Mouse (Mus musculus) lung, postnatal 0 days (tissue): ENCODE measurements around the gene Jade2. TPM values are rescaled to one million over a fixed set of nuclear protein-coding genes. Genes with fewer than 3 reads are reported as not detected.
A peak's percentile ranks its signal among the peaks of the same experiment; 100 is the strongest.

ENCODE experiments used
- ATAC-seq: fragments of 200-750 bp; cut with Nextera tagmentation; 2 replicates; pipeline ENCODE4 v1.8.0; 2017; ENCODE audit warnings: moderate library complexity
- DNase-seq: peaks from one replicate; pipeline ENCODE4 v3.0.0-alpha.2; 2016; ENCODE audit warnings: low spot score
- H3K27ac ChIP-seq: fragments of 300-500 bp; sonication (generic); 2 replicates; pipeline ENCODE4 v1.5.1; 2014; ENCODE audit warnings: antibody characterized with exemption, mild to moderate bottlenecking, low read length, mixed read lengths
- H3K27me3 ChIP-seq: fragments of 300-500 bp; sonication (generic); replicated peaks from 2 replicates; pipeline ENCODE4 v1.6.1; 2014; ENCODE audit warnings: low read length, mixed read lengths; ENCODE audit not compliant: insufficient read depth
- H3K36me3 ChIP-seq: fragments of 300-500 bp; sonication (generic); 2 replicates; pipeline ENCODE4 v1.6.1; 2014; ENCODE audit warnings: low read length, mixed read lengths; ENCODE audit not compliant: insufficient read depth
- H3K4me1 ChIP-seq: fragments of 300-500 bp; sonication (generic); 2 replicates; pipeline ENCODE4 v1.6.1; 2014; ENCODE audit warnings: antibody characterized with exemption, low read depth, low read length, mixed read lengths; ENCODE audit not compliant: insufficient read depth
- H3K4me2 ChIP-seq: fragments of 300-500 bp; sonication (generic); replicated peaks from 2 replicates; pipeline ENCODE4 v1.6.1; 2014; ENCODE audit warnings: low read depth, mild to moderate bottlenecking, low read length, moderate library complexity, mixed read lengths
- H3K4me3 ChIP-seq: fragments of 300-500 bp; sonication (generic); 2 replicates; pipeline ENCODE4 v1.5.1; 2014; ENCODE audit warnings: low read depth, low read length
- H3K9ac ChIP-seq: fragments of 300-500 bp; sonication (generic); replicated peaks from 2 replicates; pipeline ENCODE4 v1.6.1; 2014; ENCODE audit warnings: low read depth, mild to moderate bottlenecking
- H3K9me3 ChIP-seq: fragments of 300-500 bp; sonication (generic); 2 replicates; pipeline ENCODE4 v1.6.1; 2016; ENCODE audit warnings: low read length, mixed read lengths
- CTCF ChIP-seq: IDR thresholded peaks from 2 replicates; pipeline ENCODE4 v1.5.1; 2016; ENCODE audit warnings: antibody characterized with exemption, mild to moderate bottlenecking
- EP300 ChIP-seq: IDR thresholded peaks from 2 replicates; pipeline ENCODE4 v1.6.1; 2016; ENCODE audit warnings: antibody characterized with exemption, mild to moderate bottlenecking, control low read depth
- WGBS: fragments of 180-500 bp; shearing (Covaris S2); extraction: QIAGEN DNeasy Blood & Tissue Kit; methylation state at CpG from one replicate; pipeline ENCODE4 v1.1.7; 2014; 5-methylcytosine and 5-hydroxymethylcytosine counted together
- polyA plus RNA-seq: library from polyadenylated mRNA; unstranded; fragments of >200 nt; fragmentation: Nextera tagmentation; extraction: Ambion mirVana; gene quantifications from 2 replicates; pipeline ENCODE4 v1.2.1, GENCODE M21; 2015

Gene Jade2
- polyA plus RNA-seq, 1 experiment from 2014 or later = 3.9 TPM

- DNase-seq = no peak
- no peaks in the 10 kb centered on the region for H3K27me3 ChIP-seq
- no peak for TF ChIP-seq EP300
- TF ChIP-seq CTCF = no peak
- H3K4me3 ChIP-seq = no peak overlapping the region
- no peaks in the 10 kb centered on the region for H3K9me3 ChIP-seq
- H3K27ac ChIP-seq = no peak overlapping the region
- no peak for ATAC-seq
- 70% methylated on average over 6 of the region's 6 CpGs for WGBS
- peaks cover 8% of the 10 kb centered on the region; the same call in 1 of the 2 replicates for H3K4me1 ChIP-seq
- H3K4me2 ChIP-seq = no peak overlapping the region
- no peak overlapping the region for H3K9ac ChIP-seq
- no peaks in the 10 kb centered on the region for H3K36me3 ChIP-seq
Observed at GRCm38 (mm10) chr11:51885681-51886080, 28.2 kb upstream of the Jade2 start.

GRCm38 (mm10) chr11:51884092-51884491, 26.6 kb upstream of the Jade2 start:
- Histone ChIP-seq H3K4me3 (no peak overlapping the region), H3K4me2 (no peak overlapping the region), H3K27ac (peak overlapping the region; percentile 43), H3K9me3 (no peaks in the 10 kb centered on the region), H3K36me3 (no peaks in the 10 kb centered on the region), H3K4me1 (peaks cover 8% of the 10 kb centered on the region; the same call in 1 of the 2 replicates), H3K9ac (no peak overlapping the region), H3K27me3 (no peaks in the 10 kb centered on the region)
- ATAC-seq = peak; percentile 23
- DNase-seq = no peak
- TF ChIP-seq EP300 (no peak), CTCF (no peak)
- 15% methylated on average over 1 of the region's 1 CpGs for WGBS

GRCm38 (mm10) chr11:51883670-51884069, 26.2 kb upstream of the Jade2 start:
- 6% methylated on average over 5 of the region's 5 CpGs for WGBS
- DNase-seq (peak; percentile 66), ATAC-seq (peak; percentile 72)
- Histone ChIP-seq H3K9ac (no peak overlapping the region), H3K4me3 (no peak overlapping the region), H3K4me2 (no peak overlapping the region), H3K9me3 (no peaks in the 10 kb centered on the region), H3K27me3 (no peaks in the 10 kb centered on the region), H3K4me1 (peaks cover 8% of the 10 kb centered on the region; the same call in 1 of the 2 replicates), H3K27ac (peak overlapping the region; percentile 43), H3K36me3 (no peaks in the 10 kb centered on the region)
- TF ChIP-seq EP300 (no peak), CTCF (no peak)

- DNase-seq = no peak
- Histone ChIP-seq H3K9ac (no peak overlapping the region), H3K4me2 (no peak overlapping the region), H3K4me1 (peaks cover 8% of the 10 kb centered on the region; the same call in 1 of the 2 replicates), H3K9me3 (no peaks in the 10 kb centered on the region), H3K27me3 (no peaks in the 10 kb centered on the region), H3K27ac (no peak overlapping the region), H3K36me3 (no peaks in the 10 kb centered on the region), H3K4me3 (no peak overlapping the region)
- 81% methylated on average over 7 of the region's 7 CpGs for WGBS
- ATAC-seq = no peak; the same call in 1 of the 2 replicates
- no peak for TF ChIP-seq EP300
Observed at GRCm38 (mm10) chr11:51881776-51882175, 24.3 kb upstream of the Jade2 start.

GRCm38 (mm10) chr11:51881041-51881730, 23.7 kb upstream of the Jade2 start:
- 72% methylated on average over 15 of the region's 15 CpGs for WGBS
- ATAC-seq = no peak
- no peak overlapping the region for H3K9ac ChIP-seq
- H3K9me3 ChIP-seq = no peaks in the 10 kb centered on the region
- no peak for DNase-seq
- no peak overlapping the region for H3K4me2 ChIP-seq
- no peaks in the 10 kb centered on the region for H3K36me3 ChIP-seq
- no peak for TF ChIP-seq EP300
- TF ChIP-seq CTCF = no peak
- H3K4me1 ChIP-seq = peaks cover 8% of the 10 kb centered on the region; the same call in 1 of the 2 replicates
- no peak overlapping the region for H3K4me3 ChIP-seq
- no peak overlapping the region for H3K27ac ChIP-seq
- no peaks in the 10 kb centered on the region for H3K27me3 ChIP-seq

- peaks cover 8% of the 10 kb centered on the region; the same call in 1 of the 2 replicates for H3K4me1 ChIP-seq
- H3K9ac ChIP-seq = no peak overlapping the region
- TF ChIP-seq EP300 (no peak), CTCF (no peak)
- no peaks in the 10 kb centered on the region for H3K27me3 ChIP-seq
- no peak overlapping the region for H3K4me2 ChIP-seq
- ATAC-seq (no peak), DNase-seq (no peak)
- WGBS = 61% methylated on average over 4 of the region's 4 CpGs
- no peaks in the 10 kb centered on the region for H3K9me3 ChIP-seq
- no peaks in the 10 kb centered on the region for H3K36me3 ChIP-seq
- H3K27ac ChIP-seq = no peak overlapping the region
- no peak overlapping the region for H3K4me3 ChIP-seq
Observed at GRCm38 (mm10) chr11:51876943-51877344, 19.5 kb upstream of the Jade2 start.
